Mouse (Mus musculus) embryo, embryonic 10.5 days (tissue): ENCODE measurements around the gene Mlh1.

Experiments
- DNase-seq: peaks from one replicate; pipeline ENCODE4 v3.0.0-alpha.2; 2015; ENCODE audit warnings: low spot score

Gene Mlh1

GRCm38 (mm10) chr9:111271434-111272160 is at the start of gene Mlh1, which contains the start of gene Epm2aip1:
Gene Mlh1 (minus strand): TSS chr9:111271791.
Gene Epm2aip1 (plus strand): TSS chr9:111271929.
- DNase-seq = peak; percentile 100

DNA sequence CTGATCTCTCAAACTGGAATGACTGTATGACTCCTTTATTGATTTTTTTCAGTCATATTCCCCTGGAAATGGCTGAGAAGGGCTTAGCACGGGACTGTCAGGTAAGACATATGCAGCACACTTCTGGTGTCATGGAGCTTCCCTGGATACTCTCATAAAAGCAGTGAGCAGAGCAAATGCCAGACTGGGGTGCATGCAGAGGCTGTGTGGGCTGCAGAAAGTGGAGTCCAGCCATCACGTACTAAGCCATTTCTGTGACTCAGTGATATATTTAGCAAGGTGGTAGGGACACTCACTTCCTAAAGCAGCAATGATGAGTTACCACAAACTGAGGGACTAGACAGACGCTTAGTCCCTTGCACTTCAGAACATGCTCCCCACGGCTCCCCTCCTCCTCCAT is 49.3 kb upstream of the Mlh1 start:
- DNase-seq = no peak

- DNase-seq = peak; percentile 72
Measured at GRCm38 (mm10) chr9:111314219-111314618, 42.6 kb upstream of the Mlh1 start.

DNA sequence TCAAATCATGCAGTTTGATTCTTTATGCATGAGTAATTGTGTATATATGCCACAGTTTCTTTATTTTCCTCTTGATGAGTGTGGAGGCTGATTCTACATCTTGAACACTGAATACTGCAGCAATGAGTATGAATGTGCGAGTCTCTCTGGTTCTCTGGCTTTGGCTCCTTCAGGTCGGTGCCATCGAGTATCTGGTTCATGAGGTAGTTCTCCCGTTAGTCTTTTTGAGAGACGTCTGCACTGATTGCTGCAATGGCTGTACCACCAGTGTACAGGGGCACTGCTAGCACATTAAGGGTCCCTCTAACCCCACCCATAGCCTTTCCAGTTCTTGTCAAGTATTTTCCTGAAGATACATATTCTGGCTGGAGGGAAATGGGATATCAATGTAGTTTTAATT is 42.2 kb upstream of the Mlh1 start:
- no peak for DNase-seq

GRCm38 (mm10) chr9:111313299-111313698 is 41.7 kb upstream of the Mlh1 start:
- no peak for DNase-seq

GRCm38 (mm10) chr9:111312442-111313141 is 41.0 kb upstream of the Mlh1 start:
- DNase-seq = peak; percentile 57

DNA sequence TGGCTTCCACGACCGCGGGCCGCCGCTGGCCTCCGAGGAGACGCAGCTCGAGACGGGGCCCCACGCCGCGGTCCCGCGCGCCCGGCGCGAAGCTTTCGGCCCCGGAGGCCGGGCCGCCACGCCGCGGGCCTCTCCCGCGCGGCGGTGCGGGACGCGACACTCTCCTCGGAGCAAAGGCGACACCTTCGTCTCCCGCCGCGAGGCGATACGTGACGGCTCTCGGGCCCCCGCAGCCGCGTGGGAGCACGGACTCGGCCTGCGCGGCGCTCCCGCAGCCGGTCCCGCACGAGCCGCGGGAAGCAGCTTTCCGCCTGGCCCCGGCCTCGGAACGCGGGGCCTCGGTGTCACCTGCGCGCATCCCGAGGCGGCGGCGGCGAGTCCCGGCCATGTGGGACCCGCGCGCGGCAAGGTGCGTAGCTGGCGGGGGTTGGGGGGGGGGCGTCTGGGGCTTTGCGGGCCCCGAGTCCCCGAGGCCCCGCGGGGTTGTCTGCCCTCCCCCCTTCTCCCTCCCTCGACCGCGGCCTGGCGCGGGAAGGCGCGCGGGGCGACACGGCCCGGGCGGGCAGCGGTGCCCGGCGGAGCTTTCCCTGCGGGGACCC is 40.4 kb upstream of the Mlh1 start:
- no peak for DNase-seq

- DNase-seq = peak; percentile 25
Measured at GRCm38 (mm10) chr9:111311031-111311842, 39.6 kb upstream of the Mlh1 start, which contains the start of gene Trank1. Gene Trank1 (plus strand): TSS chr9:111311739.

- no peak for DNase-seq
Measured at GRCm38 (mm10) chr9:111306142-111306541, 34.6 kb upstream of the Mlh1 start.

- no peak for DNase-seq
Measured at GRCm38 (mm10) chr9:111304036-111304435, 32.4 kb upstream of the Mlh1 start.

DNA sequence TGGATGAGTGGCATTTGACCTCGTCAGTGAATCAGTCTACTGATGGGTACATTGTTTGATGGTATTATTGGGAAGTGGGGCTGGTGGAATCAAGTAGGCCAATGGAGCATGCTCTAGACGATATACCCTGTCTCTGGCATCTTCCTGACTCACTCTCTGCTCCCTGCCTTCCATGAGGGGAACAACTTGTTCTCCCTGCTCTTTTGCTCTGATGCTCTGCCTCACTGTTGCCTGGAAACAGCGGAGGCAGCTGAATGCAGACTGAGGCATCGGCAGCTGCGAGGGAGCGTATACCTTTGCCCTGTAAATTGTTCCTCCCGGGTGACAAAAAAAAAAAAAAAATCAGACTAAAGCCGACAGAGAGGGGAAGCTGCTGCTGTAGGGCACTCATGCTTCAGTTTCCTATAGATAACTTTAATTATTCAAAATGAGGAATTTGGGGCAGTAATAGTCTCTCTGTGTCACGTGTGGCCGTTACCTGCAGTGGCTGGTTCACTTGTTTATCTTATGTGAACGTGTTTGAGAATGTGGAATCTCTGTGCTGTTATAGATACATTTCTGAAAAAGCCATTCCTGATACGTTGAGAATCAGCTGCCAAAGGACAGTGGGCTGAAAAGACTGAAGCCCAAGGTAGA is 30.7 kb upstream of the Mlh1 start:
- DNase-seq = no peak

- no peak for DNase-seq
Measured at GRCm38 (mm10) chr9:111298606-111299005, 27.0 kb upstream of the Mlh1 start.

DNA sequence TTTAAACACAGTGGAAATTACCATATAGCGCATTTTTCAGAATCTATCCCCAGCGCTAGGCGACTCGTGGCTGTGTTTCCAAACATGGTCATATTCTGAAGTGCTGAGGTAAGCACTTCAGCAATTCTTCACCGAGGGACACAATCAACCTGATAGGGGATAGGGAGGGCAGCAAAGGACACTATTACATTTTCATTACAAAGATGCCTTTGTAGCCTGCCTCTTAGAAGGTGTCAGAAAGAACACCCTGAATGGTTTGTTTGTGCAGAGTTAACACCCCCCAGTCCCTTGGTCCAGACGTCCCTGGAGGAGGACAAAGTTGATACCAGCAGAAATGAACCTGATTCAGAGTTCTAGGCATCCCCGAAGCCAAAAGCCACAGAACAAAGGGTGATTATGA is 24.8 kb upstream of the Mlh1 start:
- no peak for DNase-seq

DNA sequence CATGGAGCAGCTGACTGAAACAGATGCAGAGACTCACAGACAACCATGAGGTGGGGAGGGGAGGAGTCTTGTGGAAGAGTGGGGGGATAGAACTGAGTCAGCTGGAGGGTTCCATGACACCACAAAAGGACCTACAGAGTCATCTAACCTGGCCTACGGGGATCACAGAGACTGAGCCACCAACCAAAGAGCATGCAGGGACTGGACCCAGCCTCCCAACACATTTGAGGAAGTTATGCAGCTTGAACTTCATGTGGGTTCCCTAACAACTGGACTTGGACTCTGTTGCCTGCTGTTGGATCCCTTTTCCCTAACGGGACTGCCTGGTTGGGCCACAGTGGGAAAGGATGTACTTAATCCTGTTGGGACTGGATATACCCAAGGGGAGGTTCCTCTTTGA is 23.7 kb upstream of the Mlh1 start:
- no peak for DNase-seq

GRCm38 (mm10) chr9:111294911-111295310 is 23.3 kb upstream of the Mlh1 start:
- DNase-seq = no peak

GRCm38 (mm10) chr9:111293234-111293633 is 21.6 kb upstream of the Mlh1 start:
- DNase-seq = no peak

DNA sequence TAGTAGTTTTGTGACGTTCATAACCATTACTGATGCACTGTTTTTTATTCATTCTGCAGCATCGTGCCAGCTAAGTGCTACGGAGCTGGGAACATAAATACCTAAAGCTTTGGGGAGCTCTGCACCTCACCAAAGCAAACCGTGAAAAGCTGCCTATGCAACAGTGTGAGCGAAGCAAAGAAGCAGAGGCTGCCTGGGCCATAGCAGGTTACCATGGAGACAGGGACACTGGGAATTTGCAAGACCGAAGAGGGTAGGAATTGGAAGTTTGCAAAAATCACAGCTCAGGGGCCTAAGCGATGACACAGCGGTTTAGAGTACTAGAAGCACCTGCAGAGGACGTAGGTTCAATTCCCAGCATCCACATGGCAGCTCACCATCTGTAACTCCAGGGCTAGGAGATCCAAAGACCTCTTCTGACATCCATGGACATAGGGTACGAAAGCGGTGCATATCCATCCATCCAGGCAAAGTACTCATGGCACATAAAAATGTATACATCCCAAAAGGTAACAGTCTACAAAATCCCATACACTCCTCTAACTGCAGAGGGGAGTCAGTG is 19.0 kb upstream of the Mlh1 start:
- DNase-seq = no peak

- peak; percentile 92 for DNase-seq
Measured at GRCm38 (mm10) chr9:111289832-111290339, 18.3 kb upstream of the Mlh1 start.

DNA sequence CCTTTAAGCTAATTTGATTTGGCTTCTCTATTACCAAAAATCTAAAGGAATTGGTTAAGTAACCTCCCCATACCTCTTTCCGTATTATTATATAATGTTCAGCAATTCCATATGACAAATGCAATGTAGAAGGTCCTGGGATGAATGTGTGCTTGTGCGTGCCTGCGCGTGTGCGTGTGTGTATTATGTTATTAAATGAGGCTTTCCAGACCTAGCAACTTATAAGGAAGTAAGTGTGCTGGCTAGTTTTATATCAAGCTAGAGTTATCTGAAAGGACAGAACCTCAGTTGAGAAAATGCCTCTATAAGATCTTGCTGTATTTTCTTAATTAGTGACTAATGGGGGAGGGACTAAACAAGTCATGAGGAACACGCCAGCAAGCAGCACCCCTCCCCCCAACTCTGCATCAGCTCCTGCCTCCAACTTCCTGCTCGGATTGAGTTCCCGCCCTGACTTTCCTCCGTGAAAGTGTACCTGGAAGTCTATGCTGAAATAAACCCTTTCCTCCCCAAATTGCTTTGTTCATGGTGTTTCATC is 17.8 kb upstream of the Mlh1 start:
- no peak for DNase-seq

DNA sequence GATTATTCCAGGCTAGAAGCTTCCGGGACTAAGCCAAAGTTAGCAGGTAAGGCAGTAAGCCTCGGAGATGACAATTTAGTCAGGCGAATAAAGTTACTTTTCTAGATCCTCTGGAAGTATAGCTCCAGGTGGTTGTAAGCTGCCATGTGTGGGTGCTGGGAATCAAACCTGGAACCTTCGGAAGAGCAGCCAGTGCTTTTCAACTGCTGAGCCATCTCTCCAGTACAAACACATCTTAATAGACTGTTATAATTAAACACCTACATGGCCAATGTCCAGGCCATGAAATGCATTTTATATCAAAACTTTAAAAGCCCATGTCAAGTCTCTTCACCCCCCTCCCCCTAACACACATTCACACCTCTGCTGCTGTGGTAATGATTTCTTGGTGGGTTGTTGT is 16.4 kb upstream of the Mlh1 start:
- DNase-seq = no peak

DNA sequence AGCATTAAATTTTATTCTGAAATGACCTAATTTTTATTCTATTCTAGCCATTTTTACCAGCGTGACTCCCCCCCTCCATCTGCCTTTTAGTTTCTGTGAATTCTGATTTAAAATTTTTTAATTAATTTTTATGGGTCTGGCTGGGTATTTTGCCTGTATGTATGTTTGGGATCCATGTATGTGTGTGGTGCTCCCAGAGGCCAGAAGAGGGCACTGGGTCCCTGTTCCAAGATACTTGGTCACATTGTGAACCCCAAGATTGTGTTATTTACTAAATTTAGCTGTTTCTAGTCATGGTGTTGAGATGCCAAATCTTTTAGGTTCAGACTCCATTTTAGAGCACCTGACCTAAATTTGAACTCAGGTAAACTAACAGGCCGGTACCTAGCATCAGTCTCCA is 14.9 kb upstream of the Mlh1 start:
- no peak for DNase-seq
